Mouse (Mus musculus): ENCODE data around the gene Psd.

- no peak for TF ChIP-seq POLR2A (IDR thresholded peaks at IDR 0.05; ENCODE audit: insufficient read depth, low read length)
- no peak for TF ChIP-seq CTCF (IDR thresholded peaks at IDR 0.05; ENCODE audit: low read depth, low read length)
Measured at GRCm38 (mm10) chr19:46330696-46331095, 3.7 kb upstream of the Psd start.
